Comparison of ENCODE assay signal across 7 mouse cellular contexts in genomic region chr1:65010153-65010552, GRCm38 (mm10). TPM values are rescaled to one million over a fixed set of nuclear protein-coding genes. Genes with fewer than 3 reads are reported as not detected.
DNase-seq lines count a peak whose midpoint lies in the region; ATAC-seq and TF ChIP-seq lines count a peak whose summit lies in the region.

No protein-coding gene starts in this region.

- in situ Hi-C loops in Patski (cut with MboI; ENCODE audit: low pct_unique_long_range_greater_than_20kb), result loop anchor here (25.0 kb wide), 1 partner anchor 1348 kb away; no protein-coding TSS in a partner anchor

- CTCF ChIA-PET in Patski (lab: Charles Lee), result interaction anchor here (0.7 to 1.6 kb wide), 7 partner anchors 11 to 305 kb away, joined by 3 to 4 read pairs (median 3); no protein-coding TSS in a partner anchor

- no peak overlapping the region for H3K4me3 ChIP-seq in small intestine, adult 2 months (ENCODE audit: low read depth, low read length)

- DNase-seq in Patski (ENCODE audit: low read depth, low spot score), result peak; percentile 33
- DNase-seq in cerebellum, adult 11-12 months, result peak; percentile 41
- DNase-seq in forelimb bud, embryonic 11.5 days (ENCODE audit: low read depth, low spot score), result peak; percentile 86
- DNase-seq in hindlimb bud, embryonic 11.5 days (ENCODE audit: extremely low spot score, low read depth, low spot score), result peak; percentile 77
- DNase-seq in left cerebral cortex, adult 11 months (ENCODE audit: low spot score), result peak; percentile 29
- peak; percentile 91 for DNase-seq in mesoderm, embryonic 11.5 days (ENCODE audit: low read depth, low spot score)

- no peak for TF ChIP-seq POLR2A in small intestine, adult 2 months (IDR thresholded peaks at IDR 0.05; ENCODE audit: low read depth, low read length)

- 8% methylated on average over 9 of the region's 9 CpGs for WGBS in small intestine, adult 2 months

- peak; percentile 93 for TF ChIP-seq CTCF in Patski (IDR thresholded peaks at IDR 0.05)
- peak; percentile 50; the same call in 1 of the 2 replicates for TF ChIP-seq CTCF in small intestine, adult 2 months (IDR thresholded peaks at IDR 0.05; ENCODE audit: extremely low read depth, insufficient read length, insufficient replicate concordance, low read depth, low read length)

- no peak overlapping the region for H3K27ac ChIP-seq in small intestine, adult 2 months (ENCODE audit: insufficient read depth, low read depth, low read length)

- peaks cover 8% of the 10 kb centered on the region for H3K27me3 ChIP-seq in Patski
- no peaks in the 10 kb centered on the region for H3K27me3 ChIP-seq in small intestine, adult 2 months (ENCODE audit: control insufficient read depth, insufficient read depth, low read length)

- H3K4me1 ChIP-seq in small intestine, adult 2 months (ENCODE audit: control insufficient read depth, insufficient read depth, insufficient read length, low read length), result no peaks in the 10 kb centered on the region

- H3K36me3 ChIP-seq in small intestine, adult 2 months (ENCODE audit: control insufficient read depth, insufficient read depth, low read length), result no peaks in the 10 kb centered on the region

- POLR2A ChIA-PET in Patski (lab: Charles Lee), result interaction anchor here (0.7 kb wide), 1 partner anchor 284 kb away, joined by 4 read pairs; no protein-coding TSS in a partner anchor

- ATAC-seq in Patski, result peak; percentile 87

RNA-seq across cellular contexts. Expression of gene Akr1cl, which starts 22.4 kb away (rescaled TPM):
- polyA plus RNA-seq in Patski (2021), result not detected
- polyA plus RNA-seq in small intestine, adult 2 months (2012; rRNA removed), result 0.08 and 0.13 TPM in 2 replicates

RNA-seq across cellular contexts. Expression of gene Cryge, which starts 40.8 kb away (rescaled TPM):
- not detected for polyA plus RNA-seq in Patski (2021)
- not detected in 2 replicates for polyA plus RNA-seq in small intestine, adult 2 months (2012; rRNA removed)

RNA-seq across cellular contexts. Expression of gene Crygd, which starts 53.1 kb away (rescaled TPM):
- polyA plus RNA-seq in Patski (2021), result not detected
- not detected in 2 replicates for polyA plus RNA-seq in small intestine, adult 2 months (2012; rRNA removed)

RNA-seq across cellular contexts. Expression of gene Plekhm3, which starts 53.5 kb away (rescaled TPM):
- 10.2 TPM for polyA plus RNA-seq in Patski (2021)
- polyA plus RNA-seq in small intestine, adult 2 months (2012; rRNA removed), result 2.3 and 4.0 TPM in 2 replicates

Comparison
In these comparisons a context has a peak if more than half of its experiments do, and no peak if none do; other contexts are left out.
1. DNase-seq: peak in every context shown above with its lines; median percentile 91 in mesoderm, embryonic 11.5 days; 86 in forelimb bud, embryonic 11.5 days; 77 in hindlimb bud, embryonic 11.5 days; 41 in cerebellum, adult 11-12 months; 33 in Patski; 29 in left cerebral cortex, adult 11 months.